Mouse (Mus musculus): ENCODE data around the gene Rora. TPM values are rescaled to one million over a fixed set of nuclear protein-coding genes. Genes with fewer than 3 reads are reported as not detected.

Gene Rora
- polyA plus RNA-seq, 1 experiment from 2014 or later = 6.0 TPM

DNA sequence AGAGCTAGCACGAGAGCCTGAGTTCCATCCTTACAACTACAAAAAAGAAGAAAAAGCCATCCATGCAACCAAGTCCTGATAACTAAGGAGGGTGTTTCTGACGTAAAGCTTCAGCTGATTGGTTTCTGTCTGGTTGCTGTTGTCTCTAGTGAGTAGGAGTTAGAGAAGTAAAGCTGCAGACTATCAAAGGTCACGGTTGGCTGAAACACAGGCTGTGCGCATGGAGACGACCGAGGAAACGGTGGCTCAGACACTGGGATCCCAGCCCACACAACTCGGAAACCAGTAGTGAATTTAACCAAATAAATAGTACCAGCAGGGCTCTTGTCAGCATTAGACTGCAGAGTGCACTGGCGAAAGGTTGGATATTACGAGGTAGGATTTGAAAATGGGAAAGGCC, 781.6 kb downstream of the Rora start:
- WGBS (ENCODE audit: insufficient replicate concordance) = 67% methylated on average over 10 of the region's 10 CpGs
- Histone ChIP-seq H3K27ac (replicated peaks) (0 out of 2 replicates have a peak overlapping the region, but pooled peaks have one; percentile 38), H3K27me3 (no peaks in the 10 kb centered on the region), H3K9me3 (replicated peaks) (no peaks in the 10 kb centered on the region), H3K4me3 (replicated peaks) (no peak overlapping the region), H3K4me1 (replicated peaks) (0 out of 2 replicates have a peak, but pooled peaks cover 3% of the 10 kb centered on the region), H3K4me2 (no peak overlapping the region), H3K9ac (no peak overlapping the region), H3K36me3 (replicated peaks) (peaks cover 20% of the 10 kb centered on the region)
- peak; percentile 46; the same call in 1 of the 2 replicates for ATAC-seq (ENCODE audit: insufficient read depth)

DNA sequence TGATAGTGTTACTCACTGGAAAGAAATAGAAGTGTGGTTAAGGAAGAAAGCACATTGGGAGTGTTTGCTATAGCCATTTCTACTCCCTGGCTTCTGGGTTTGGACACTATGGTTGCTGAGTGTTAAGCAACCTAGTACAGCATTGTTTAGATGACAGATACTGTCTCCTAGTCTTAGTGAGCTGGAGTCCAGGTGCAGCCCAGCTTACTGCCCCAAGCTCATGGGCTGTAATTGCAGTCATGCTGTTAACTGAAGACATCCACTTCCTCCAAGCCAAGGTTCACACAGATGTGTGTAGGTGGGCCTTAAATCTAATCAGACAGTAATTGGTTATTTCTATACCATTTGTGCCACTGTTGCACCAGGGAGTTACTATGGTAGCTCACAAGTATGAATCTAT, 782.1 kb downstream of the Rora start:
- no peak overlapping the region for H3K9ac ChIP-seq
- H3K27ac ChIP-seq (replicated peaks) = 0 out of 2 replicates have a peak overlapping the region, but pooled peaks have one; percentile 38
- no peak overlapping the region for H3K4me2 ChIP-seq
- ATAC-seq (ENCODE audit: insufficient read depth) = no peak
- peaks cover 15% of the 10 kb centered on the region for H3K36me3 ChIP-seq (replicated peaks)
- H3K4me3 ChIP-seq (replicated peaks) = no peak overlapping the region
- 0 out of 2 replicates have a peak, but pooled peaks cover 3% of the 10 kb centered on the region for H3K4me1 ChIP-seq (replicated peaks)
- no peaks in the 10 kb centered on the region for H3K9me3 ChIP-seq (replicated peaks)
- no peaks in the 10 kb centered on the region for H3K27me3 ChIP-seq

Data from liver, embryonic 15.5 days (tissue).